Mouse (Mus musculus): ENCODE measurements at regions not wholly inside any gene's neighbourhood (a gene's known extent, or its start where the extent isn't known, plus 50 kb on each side); places are given as distances from the start of the nearest gene placed in this dataset.

GRCm38 (mm10) chr5:133264976-133265375 lies 721.8 kb upstream of the Auts2 start:
- no peak for DNase-seq (ENCODE audit: low spot score)

- DNase-seq (ENCODE audit: low spot score) = no peak
These were observed 675.7 kb upstream of the Auts2 start for GRCm38 (mm10) chr5:133218801-133219200.

- DNase-seq (ENCODE audit: low spot score) = no peak
These were observed 655.4 kb upstream of the Auts2 start for GRCm38 (mm10) chr5:133198546-133198945.

DNA sequence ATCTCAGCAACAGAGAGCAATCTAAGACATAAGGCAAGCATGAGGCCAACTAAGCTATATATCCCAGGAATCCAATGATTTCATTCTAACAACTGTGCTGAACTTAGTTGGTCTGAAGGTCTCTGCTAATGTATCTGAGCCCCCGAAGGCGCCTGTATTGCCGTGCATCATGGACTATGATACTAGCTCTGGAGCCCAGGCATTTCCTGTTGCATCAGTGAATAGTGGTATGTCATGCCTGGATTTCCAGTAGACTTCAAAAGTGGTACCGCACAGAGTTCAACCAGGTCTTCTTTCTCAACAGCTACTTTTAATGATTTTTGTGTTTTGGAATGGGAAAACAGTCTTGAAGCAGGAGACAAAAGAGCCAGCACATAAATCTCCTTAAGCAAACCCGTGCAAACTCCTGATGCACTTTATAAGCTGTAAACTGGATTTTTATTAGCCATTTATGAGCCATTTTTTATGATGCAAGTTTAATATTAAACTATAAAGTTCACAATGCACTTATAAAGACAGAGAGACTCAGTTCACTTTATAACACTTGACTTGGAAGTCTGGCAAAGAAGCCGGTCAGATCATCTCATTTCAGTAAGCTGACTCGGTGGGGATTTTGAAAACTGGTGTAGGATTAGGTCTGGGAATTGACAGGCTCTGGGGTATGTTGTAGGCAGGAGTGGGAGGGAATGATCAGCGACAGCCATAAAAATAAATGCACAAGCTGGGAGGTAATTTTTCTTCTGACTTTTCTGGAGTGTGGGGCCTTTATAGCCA lies 646.8 kb upstream of the Auts2 start:
- no peak for DNase-seq (ENCODE audit: low spot score)

DNA sequence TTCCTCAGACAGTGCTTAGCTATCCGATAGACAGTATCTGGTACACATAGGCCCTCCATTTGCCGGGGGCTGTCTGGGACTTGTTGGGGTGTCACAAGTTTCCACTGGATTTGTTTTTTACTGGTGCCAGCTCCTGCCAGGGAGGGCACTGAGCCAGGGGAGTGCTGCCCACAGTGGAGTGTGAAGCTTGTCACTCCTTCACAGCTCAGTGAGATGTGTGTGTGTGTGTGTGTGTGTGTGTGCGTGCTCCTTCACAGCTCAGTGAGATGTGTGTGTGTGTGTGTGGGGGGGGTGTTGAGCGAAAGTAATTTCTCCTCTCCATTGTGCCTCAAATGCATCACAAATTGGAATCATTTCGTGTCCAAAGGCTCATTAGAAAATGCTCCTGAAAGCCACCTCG lies 632.5 kb upstream of the Auts2 start:
- DNase-seq (ENCODE audit: low spot score) = no peak

GRCm38 (mm10) chr5:133173155-133173723 lies 630.1 kb upstream of the Auts2 start:
- DNase-seq (ENCODE audit: low spot score) = peak; percentile 3

- no peak for DNase-seq (ENCODE audit: low spot score)
These were observed 629.5 kb upstream of the Auts2 start for GRCm38 (mm10) chr5:133172686-133173085.

- DNase-seq (ENCODE audit: low spot score) = no peak
These were observed 628.1 kb upstream of the Auts2 start for GRCm38 (mm10) chr5:133171266-133171665.

DNA sequence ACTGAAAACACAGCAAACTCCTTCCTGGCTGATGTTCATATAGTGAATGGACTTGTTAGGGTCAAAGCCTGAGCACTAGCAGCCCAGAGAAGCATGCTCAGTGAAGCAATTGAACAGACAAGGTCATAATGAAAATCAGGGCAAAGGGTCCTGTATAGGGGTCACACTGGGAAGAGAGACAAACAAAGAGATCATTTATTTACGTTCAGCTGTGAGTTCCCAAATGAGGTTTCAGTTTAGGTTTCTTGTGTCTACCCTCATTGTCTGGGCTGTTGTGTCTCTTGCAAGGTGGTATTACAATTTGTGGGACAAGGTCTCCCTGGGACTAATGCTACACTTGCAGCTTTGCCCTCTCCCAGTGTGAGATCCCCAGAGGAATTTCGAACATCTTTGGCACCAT lies 624.4 kb upstream of the Auts2 start:
- no peak for DNase-seq (ENCODE audit: low spot score)

GRCm38 (mm10) chr5:133167001-133167461 lies 623.9 kb upstream of the Auts2 start:
- DNase-seq (ENCODE audit: low spot score) = no peak

DNA sequence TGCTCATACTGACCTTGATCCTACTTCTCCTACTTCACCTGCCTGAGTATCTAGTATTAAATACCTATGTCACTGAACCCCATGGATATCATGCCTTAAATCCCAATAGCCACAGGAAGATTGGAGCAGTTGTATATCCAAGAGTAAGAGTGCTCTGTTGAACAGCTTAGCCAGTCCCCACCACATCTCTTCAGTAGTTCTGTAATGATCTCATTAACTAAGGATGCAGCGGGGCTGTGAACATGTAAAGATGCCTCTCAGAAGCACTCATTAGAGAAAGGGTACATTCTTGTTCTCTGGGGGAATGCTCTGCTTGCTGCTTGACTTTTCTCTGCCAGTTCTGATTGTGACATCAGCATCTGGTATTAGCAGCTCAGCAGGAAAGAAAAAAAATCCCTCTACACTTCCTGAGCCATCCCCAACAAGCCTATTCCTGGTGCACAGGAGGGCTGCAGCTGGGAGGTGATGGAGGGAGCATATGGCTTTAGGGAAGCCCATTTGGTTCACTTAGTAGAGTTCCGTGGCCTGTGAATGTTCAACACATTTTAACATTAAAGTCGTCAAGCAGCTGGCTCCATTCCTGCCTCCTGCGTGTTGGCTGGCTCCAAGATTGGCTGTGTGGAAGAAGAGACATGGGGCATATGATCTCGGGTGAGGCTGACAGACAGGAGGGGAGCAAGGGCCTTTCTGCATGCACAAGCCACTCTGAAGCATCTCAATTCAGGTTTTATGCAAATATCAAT lies 613.1 kb upstream of the Auts2 start:
- no peak for DNase-seq (ENCODE audit: low spot score)

GRCm38 (mm10) chr5:133145996-133146395 lies 602.9 kb upstream of the Auts2 start:
- no peak for DNase-seq (ENCODE audit: low spot score)

DNA sequence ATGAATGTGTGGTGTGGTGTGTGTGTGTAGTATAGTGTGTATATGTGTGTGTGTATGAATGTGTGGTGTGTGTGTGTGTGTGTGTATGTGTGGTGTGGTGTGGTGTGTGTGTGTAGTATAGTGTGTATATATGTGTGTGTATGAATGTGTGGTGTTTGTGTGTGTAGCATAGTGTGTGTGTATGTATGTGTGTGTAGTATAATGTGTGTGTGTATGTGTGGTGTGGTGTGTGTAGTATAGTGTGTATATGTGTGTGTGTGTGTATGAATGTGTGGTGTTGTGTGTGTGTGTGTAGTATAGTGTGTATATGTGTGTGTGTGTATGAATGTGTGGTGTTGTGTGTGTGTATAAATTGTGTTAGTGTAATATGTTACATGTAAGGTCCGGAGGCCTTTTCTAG lies 600.5 kb upstream of the Auts2 start:
- DNase-seq (ENCODE audit: low spot score) = no peak

DNA sequence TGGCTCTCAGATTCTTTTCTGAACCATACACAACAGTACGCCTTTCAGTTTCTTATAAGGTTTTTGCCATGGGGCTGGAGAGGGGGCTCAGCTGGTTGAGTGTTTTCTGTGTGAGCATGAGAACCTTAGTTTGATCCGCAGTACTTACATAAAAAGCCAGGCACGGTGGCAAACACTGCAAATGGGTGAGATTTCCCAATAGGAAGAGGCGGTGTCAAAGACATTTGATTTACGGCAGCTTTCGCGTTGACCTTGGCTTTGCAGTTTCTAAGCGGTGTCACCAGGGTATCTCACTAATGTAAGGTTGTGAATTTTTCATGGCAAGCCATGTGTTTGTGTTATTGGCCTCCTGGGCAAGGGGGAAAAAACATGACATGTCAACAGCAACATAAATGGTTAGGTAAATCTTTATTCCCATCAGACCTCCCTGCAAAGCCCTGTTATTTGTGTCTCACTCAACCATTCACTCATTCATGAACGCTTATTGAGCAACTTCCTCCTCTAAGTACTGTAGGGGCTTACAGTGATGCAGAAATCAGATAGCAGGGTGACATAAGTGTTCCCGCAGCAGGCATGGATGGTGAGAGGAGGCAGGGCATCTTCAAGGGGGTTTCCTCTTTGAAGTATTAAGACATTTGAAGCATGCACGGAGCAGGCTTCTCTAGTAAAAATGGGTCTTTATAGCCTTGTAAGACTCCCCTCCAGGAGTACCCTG lies 599.4 kb upstream of the Auts2 start:
- no peak for DNase-seq (ENCODE audit: low spot score)

GRCm38 (mm10) chr5:133131042-133131441 lies 587.9 kb upstream of the Auts2 start:
- DNase-seq (ENCODE audit: low spot score) = no peak

GRCm38 (mm10) chr5:133130316-133130715 lies 587.2 kb upstream of the Auts2 start:
- DNase-seq (ENCODE audit: low spot score) = no peak

- no peak for DNase-seq (ENCODE audit: low spot score)
These were observed 581.1 kb upstream of the Auts2 start for GRCm38 (mm10) chr5:133124223-133124622.

- DNase-seq (ENCODE audit: low spot score) = no peak
These were observed 570.8 kb upstream of the Auts2 start for GRCm38 (mm10) chr5:133113946-133114345.

DNA sequence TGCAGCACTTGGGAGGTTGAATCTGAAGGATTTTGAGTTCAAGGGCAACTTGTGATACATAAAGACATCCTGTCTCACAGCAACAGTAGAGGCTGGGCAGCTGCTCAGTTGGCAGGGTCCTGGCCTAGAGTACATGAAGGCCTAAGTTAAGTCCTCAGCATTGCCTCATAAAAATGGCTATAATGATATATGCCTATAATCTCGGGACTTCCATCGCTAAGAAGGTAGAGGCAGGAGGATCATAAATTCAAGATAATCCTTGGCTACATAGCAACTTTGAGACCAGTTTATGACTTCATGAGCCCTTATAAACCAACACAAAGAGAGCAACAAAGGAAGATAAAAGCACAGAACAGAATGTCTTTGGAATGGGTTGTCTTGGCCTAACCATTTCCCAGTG lies 570.0 kb upstream of the Auts2 start:
- DNase-seq (ENCODE audit: low spot score) = no peak

DNA sequence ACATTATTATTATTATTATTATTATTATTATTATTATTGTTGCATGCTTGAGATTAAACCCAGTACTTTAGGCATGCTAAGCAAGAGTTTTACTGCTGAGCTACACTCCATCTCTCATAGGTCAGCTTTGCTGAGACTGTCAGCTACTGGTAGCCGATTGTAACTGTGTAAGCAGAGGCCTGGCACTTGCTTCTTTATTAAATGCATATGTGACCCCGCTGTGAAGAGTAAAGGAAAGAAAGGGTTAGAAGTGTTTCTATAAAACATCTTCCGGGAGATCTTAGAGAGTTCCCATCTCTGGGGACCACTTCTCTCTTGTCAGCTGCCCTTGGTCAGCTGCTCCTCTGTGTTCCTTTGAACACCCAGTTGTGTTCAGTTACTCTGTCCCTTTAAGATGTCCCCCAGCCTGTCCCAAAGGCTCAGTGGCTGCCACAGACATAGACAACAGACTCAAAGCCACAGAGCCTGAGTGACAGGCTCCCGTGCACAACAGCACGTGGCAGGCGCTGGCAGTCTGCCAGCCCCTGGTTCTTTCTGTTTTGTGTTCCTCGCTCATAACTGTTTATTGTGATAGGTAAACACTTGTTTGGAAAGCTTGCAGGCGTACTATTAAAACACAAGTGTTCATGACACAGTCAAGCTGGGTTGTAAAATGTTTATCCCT lies 563.7 kb upstream of the Auts2 start:
- DNase-seq (ENCODE audit: low spot score) = no peak

GRCm38 (mm10) chr5:133096340-133096739 lies 553.2 kb upstream of the Auts2 start:
- DNase-seq (ENCODE audit: low spot score) = no peak

GRCm38 (mm10) chr5:133084859-133085258 lies 541.7 kb upstream of the Auts2 start:
- DNase-seq (ENCODE audit: low spot score) = no peak

Measured in adipocyte (in vitro differentiated cells).